Mouse (Mus musculus): ENCODE results near the gene Ldlr. TPM values are rescaled to one million over a fixed set of nuclear protein-coding genes. Genes with fewer than 3 reads are reported as not detected.
A peak's percentile ranks its signal among the peaks of the same experiment; 100 is the strongest.

Ldlr gene
- total and polyA plus RNA-seq, 3 experiments: 69.1 to 90.6 TPM; not detected in 1

DNA sequence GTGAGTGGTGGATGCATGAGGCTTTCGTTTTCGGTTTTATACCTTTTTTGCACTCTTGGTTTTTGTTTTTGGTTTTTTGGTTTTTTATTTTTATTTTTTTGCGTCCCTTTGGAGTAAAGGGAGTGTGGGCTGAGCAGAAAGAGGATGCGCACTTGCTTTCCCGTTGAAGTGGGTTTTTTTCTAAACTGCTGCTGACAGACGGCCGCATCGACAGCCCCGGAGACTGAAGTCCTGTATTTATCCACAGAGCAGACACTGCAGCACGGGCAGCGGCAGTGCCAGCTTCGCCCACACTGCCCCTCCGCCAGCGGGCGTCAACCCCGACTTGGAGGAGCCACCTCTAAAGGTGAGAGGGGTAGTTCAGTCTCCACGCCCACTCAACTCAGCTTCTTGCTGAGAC, 45.6 kb upstream of the Ldlr start:
- H3K9ac ChIP-seq (ENCODE audit: control insufficient read depth, low read depth, low read length, poor library complexity, severe bottlenecking): no peak overlapping the region
- TF ChIP-seq TAL1 (IDR thresholded peaks at IDR 0.05; ENCODE audit: low read length) (no peak), E2F4 (IDR thresholded peaks at IDR 0.05; ENCODE audit: borderline replicate concordance, low read depth, low read length) (no peak), POLR2A (IDR thresholded peaks at IDR 0.05; ENCODE audit: control insufficient read depth in 1 of 2, insufficient read depth in 1 of 2, low read depth in 1 of 2, low read length in 2 of 2, poor library complexity in 1 of 2) (0 out of 4 replicates have a peak, but pooled peaks of 1 of the 2 experiments have one; percentile 18)
- H3K9me3 ChIP-seq (replicated peaks; ENCODE audit: insufficient read depth, low read length): no peaks in the 10 kb centered on the region
- H3K4me3 ChIP-seq (ENCODE audit: control insufficient read depth in 1 of 2, insufficient read depth in 1 of 2, low read depth in 2 of 2, low read length in 2 of 2): no peak overlapping the region
- no peak for DNase-seq (ENCODE audit: low read depth, low spot score)
- H3K27me3 ChIP-seq (ENCODE audit: control insufficient read depth in 1 of 2, insufficient read depth in 2 of 2, low read length in 2 of 2): no peaks in the 10 kb centered on the region
- no peaks in the 10 kb centered on the region for H3K79me2 ChIP-seq (ENCODE audit: control insufficient read depth, insufficient read depth, low read length, poor library complexity)
- H3K27ac ChIP-seq (ENCODE audit: control insufficient read depth, low read depth, low read length): no peak overlapping the region
- H3K36me3 ChIP-seq (ENCODE audit: control insufficient read depth in 1 of 2, insufficient read depth in 2 of 2, low read length in 2 of 2): peaks cover 0 to 83% of the 10 kb centered on the region in 2 experiments; a peak in 2 of 4 replicates
- no peaks in the 10 kb centered on the region for H3K4me1 ChIP-seq (ENCODE audit: control insufficient read depth in 1 of 2, insufficient read depth in 2 of 2, low read length in 2 of 2)

DNA sequence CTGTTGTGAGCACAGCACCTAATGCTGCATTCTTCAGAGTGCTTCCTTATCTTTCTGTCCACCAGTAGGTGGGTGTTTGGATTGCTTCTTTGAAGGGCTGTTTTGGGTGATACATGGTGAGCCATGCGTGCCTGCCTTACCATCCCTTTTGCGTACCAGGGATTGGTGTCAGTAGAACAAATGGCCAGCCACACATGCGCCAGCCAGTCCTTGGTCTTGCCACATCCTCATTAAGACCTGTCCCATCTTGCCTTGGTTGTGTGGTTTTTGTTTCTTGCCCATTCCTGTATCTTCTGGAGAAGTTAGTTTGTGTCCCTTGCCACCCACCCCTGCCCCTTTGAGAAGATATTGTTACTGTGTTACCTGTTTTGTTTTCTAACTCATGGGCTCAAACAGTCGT, 42.8 kb upstream of the Ldlr start:
- peaks cover 0 to 85% of the 10 kb centered on the region in 2 experiments; a peak in 2 of 4 replicates for H3K36me3 ChIP-seq (ENCODE audit: control insufficient read depth in 1 of 2, insufficient read depth in 2 of 2, low read length in 2 of 2)
- H3K9ac ChIP-seq (ENCODE audit: control insufficient read depth, low read depth, low read length, poor library complexity, severe bottlenecking): no peak overlapping the region
- no peaks in the 10 kb centered on the region for H3K79me2 ChIP-seq (ENCODE audit: control insufficient read depth, insufficient read depth, low read length, poor library complexity)
- H3K27ac ChIP-seq (ENCODE audit: control insufficient read depth, low read depth, low read length): no peak overlapping the region
- TF ChIP-seq POLR2AphosphoS5 (IDR thresholded peaks at IDR 0.05; ENCODE audit: borderline replicate concordance, low read depth, low read length) (peak; percentile 56; the same call in 1 of the 2 replicates), ELF1 (IDR thresholded peaks at IDR 0.05; ENCODE audit: low read depth, low read length) (no peak)
- H3K9me3 ChIP-seq (replicated peaks; ENCODE audit: insufficient read depth, low read length): no peaks in the 10 kb centered on the region
- DNase-seq (ENCODE audit: low read depth, low spot score): peak; percentile 39
- H3K27me3 ChIP-seq (ENCODE audit: control insufficient read depth in 1 of 2, insufficient read depth in 2 of 2, low read length in 2 of 2): no peaks in the 10 kb centered on the region
- H3K4me3 ChIP-seq (ENCODE audit: control insufficient read depth in 1 of 2, insufficient read depth in 1 of 2, low read depth in 2 of 2, low read length in 2 of 2): no peak overlapping the region
- H3K4me1 ChIP-seq (ENCODE audit: control insufficient read depth in 1 of 2, insufficient read depth in 2 of 2, low read length in 2 of 2): no peaks in the 10 kb centered on the region

DNA sequence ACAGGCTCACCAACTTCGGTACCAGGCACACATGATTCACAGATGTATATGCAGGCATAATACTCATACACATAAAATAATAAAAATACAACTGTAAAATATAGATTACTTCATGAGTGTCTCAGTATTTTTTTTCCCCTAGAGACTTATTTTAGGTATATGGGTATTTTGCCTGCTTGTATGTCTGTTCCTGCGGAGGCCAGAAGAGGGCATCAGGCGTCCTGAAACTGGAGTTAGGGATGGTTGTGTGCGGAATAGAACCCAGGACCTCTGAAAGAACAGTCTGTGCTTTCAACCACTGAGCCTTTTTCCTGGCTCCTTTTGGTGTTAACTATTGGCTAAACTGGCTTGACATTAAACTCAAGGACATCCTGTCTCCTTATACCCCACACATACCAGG, 40.5 kb upstream of the Ldlr start:
- no peaks in the 10 kb centered on the region for H3K79me2 ChIP-seq (ENCODE audit: control insufficient read depth, insufficient read depth, low read length, poor library complexity)
- H3K4me3 ChIP-seq (ENCODE audit: control insufficient read depth in 1 of 2, insufficient read depth in 1 of 2, low read depth in 2 of 2, low read length in 2 of 2): no peak overlapping the region
- no peaks in the 10 kb centered on the region for H3K4me1 ChIP-seq (ENCODE audit: control insufficient read depth in 1 of 2, insufficient read depth in 2 of 2, low read length in 2 of 2)
- H3K36me3 ChIP-seq (ENCODE audit: control insufficient read depth in 1 of 2, insufficient read depth in 2 of 2, low read length in 2 of 2): peaks cover 0 to 84% of the 10 kb centered on the region in 2 experiments; a peak in 2 of 4 replicates
- H3K27me3 ChIP-seq (ENCODE audit: control insufficient read depth in 1 of 2, insufficient read depth in 2 of 2, low read length in 2 of 2): no peaks in the 10 kb centered on the region
- no peak overlapping the region for H3K27ac ChIP-seq (ENCODE audit: control insufficient read depth, low read depth, low read length)
- H3K9ac ChIP-seq (ENCODE audit: control insufficient read depth, low read depth, low read length, poor library complexity, severe bottlenecking): no peak overlapping the region
- DNase-seq (ENCODE audit: low read depth, low spot score): peak; percentile 63
- H3K9me3 ChIP-seq (replicated peaks; ENCODE audit: insufficient read depth, low read length): no peaks in the 10 kb centered on the region
- TF ChIP-seq MAX (IDR thresholded peaks at IDR 0.05; ENCODE audit: low read length): no peak
- TF ChIP-seq TCF12 (IDR thresholded peaks at IDR 0.05; ENCODE audit: low read depth, low read length): no peak
- no peak for TF ChIP-seq CHD2 (IDR thresholded peaks at IDR 0.05; ENCODE audit: low read length)
- peak; percentile 20; the same call in 1 of the 2 replicates for TF ChIP-seq POLR2AphosphoS2 (IDR thresholded peaks at IDR 0.05; ENCODE audit: low read length)
- TF ChIP-seq ZC3H11A (IDR thresholded peaks at IDR 0.05; ENCODE audit: low read depth, low read length): peak; percentile 64
- no peak for TF ChIP-seq UBTF (IDR thresholded peaks at IDR 0.05; ENCODE audit: borderline replicate concordance, insufficient read depth, low read depth, low read length)
- no peak for TF ChIP-seq ZMIZ1 (IDR thresholded peaks at IDR 0.05; ENCODE audit: low read depth, low read length)
- TF ChIP-seq MAZ (IDR thresholded peaks at IDR 0.05; ENCODE audit: low read depth, low read length): no peak
- TF ChIP-seq RAD21 (IDR thresholded peaks at IDR 0.05; ENCODE audit: low read depth, low read length): peak; percentile 67
- TF ChIP-seq MXI1 (IDR thresholded peaks at IDR 0.05; ENCODE audit: low read depth, low read length): no peak
- TF ChIP-seq USF2 (IDR thresholded peaks at IDR 0.05; ENCODE audit: borderline replicate concordance in 1 of 2, insufficient read depth in 1 of 2, low read depth in 1 of 2, low read length in 2 of 2): no peak
- no peak for TF ChIP-seq ZNF384 (IDR thresholded peaks at IDR 0.05; ENCODE audit: low read depth, low read length)
- no peak for TF ChIP-seq TBP (IDR thresholded peaks at IDR 0.05; ENCODE audit: low read depth, low read length)
- TF ChIP-seq KAT2A (conservative IDR thresholded peaks at IDR 0.05; ENCODE audit: low read depth, low read length): no peak
- TF ChIP-seq CTCF (IDR thresholded peaks at IDR 0.05 in 2 of 3, conservative IDR thresholded peaks at IDR 0.05 in 1 of 3; ENCODE audit: control insufficient read depth in 1 of 3, insufficient read depth in 1 of 3, low read depth in 2 of 3, low read length in 3 of 3, poor library complexity in 1 of 3, severe bottlenecking in 1 of 3): peak; percentile 71 to 75 (median 74)
- no peak for TF ChIP-seq RCOR1 (IDR thresholded peaks at IDR 0.05; ENCODE audit: low read depth, low read length)
- no peak for TF ChIP-seq POLR2A (IDR thresholded peaks at IDR 0.05; ENCODE audit: control insufficient read depth in 1 of 2, insufficient read depth in 1 of 2, low read depth in 1 of 2, low read length in 2 of 2, poor library complexity in 1 of 2)
- no peak for TF ChIP-seq NRF1 (IDR thresholded peaks at IDR 0.05; ENCODE audit: insufficient read depth, low read depth, low read length, poor library complexity, severe bottlenecking)
- TF ChIP-seq CHD1 (IDR thresholded peaks at IDR 0.05; ENCODE audit: low read depth, low read length): no peak
- no peak for TF ChIP-seq HCFC1 (IDR thresholded peaks at IDR 0.05; ENCODE audit: low read depth, low read length)
- no peak for TF ChIP-seq SIN3A (IDR thresholded peaks at IDR 0.05; ENCODE audit: low read length)
- TF ChIP-seq GABPA (IDR thresholded peaks at IDR 0.05; ENCODE audit: low read depth, low read length): no peak
- TF ChIP-seq SMC3 (IDR thresholded peaks at IDR 0.05; ENCODE audit: low read depth, low read length): peak; percentile 80

Data from MEL (cell line).